Mouse (Mus musculus) megakaryocyte-erythroid progenitor cell, adult 5 weeks (primary cell): ENCODE measurements around the gene Lmod3. TPM values are rescaled to one million over a fixed set of nuclear protein-coding genes. Genes with fewer than 3 reads are reported as not detected.

Source experiments
- polyA plus RNA-seq: library from polyadenylated mRNA; stranded (reverse); fragments of >175 nt; gene quantifications from 2 replicates; pipeline ENCODE4 v1.2.3, GENCODE M21; 2012

The Lmod3 gene
- polyA plus RNA-seq = not detected in 2 replicates

DNA sequence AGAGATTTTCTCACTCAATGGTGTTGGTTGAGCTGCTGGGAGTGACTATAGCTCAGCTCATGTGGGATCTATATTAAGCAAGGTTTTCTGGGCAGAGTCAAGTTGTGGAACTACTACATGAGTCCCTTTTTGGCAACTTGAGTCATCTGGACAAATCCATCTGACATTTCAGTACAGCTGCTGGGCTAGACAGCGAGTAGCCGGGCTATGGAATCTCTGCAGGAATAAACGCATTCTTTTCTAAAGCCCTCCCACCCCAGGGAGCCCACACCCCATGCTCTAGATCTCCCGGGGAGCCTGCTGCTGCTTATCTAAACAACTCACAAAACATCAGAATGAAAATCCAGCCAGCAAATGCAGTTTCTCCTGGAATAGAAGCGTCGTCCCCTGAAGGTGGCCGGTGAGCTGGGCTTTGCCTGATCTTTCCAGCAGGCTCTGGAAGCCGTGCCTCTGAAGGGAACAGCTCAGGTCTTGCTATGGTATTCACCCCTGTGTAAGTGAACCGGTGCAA lies at the start of gene Lmod3:
Gene Lmod3 (minus strand): TSS at position 49 of the 511 bp plus-strand sequence.

DNA sequence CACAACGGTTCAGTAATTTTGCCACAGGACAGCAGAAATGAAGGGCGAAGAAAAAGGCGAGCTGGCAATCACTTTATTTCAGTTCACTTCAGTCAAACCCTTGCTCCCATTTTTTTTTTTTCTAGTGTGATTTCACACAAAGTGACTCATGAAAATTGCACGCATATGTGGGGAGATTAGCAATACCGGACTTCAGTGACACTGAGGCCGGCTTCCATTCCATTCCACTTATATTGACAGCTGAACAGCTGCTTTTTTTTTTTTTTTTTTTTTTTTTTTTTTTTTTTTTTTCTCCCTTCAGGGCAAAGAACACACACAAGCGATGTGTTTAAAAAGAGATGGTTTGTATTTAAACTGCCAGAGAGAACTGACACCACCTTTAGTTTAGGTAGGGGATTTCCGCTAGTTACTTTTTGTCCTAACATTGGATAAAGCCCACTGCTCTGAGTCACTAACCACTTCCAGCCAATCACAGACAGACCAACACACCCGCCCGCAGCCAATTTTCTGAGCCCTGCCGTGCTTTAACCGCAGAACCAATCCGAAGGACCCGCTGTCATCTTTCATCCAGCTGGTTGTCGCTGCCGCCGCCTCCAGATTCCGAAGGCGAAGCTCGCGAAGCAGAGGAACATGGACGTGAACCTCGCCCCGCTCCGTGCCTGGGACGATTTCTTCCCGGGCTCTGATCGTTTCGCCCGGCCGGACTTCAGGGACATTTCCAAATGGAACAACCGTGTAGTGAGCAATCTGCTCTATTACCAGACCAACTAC lies 42.2 kb downstream of the Lmod3 start, which contains the start of gene Arl6ip5:
Gene Arl6ip5 (plus strand): TSS at position 499 of the 771 bp plus-strand sequence.

GRCm38 (mm10) chr6:97205439-97205885 lies 47.1 kb downstream of the Lmod3 start, which contains the start of gene Uba3:
Gene Uba3 (minus strand): TSS chr6:97205647.

Other genes with a start within 250 kb of the Lmod3 start
- not detected in 2 replicates for gene Fam19a4, start 192.3 kb downstream of the Lmod3 start, polyA plus RNA-seq
- 0.20 and 0.32 TPM in 2 replicates for gene Eogt, start 103.6 kb downstream of the Lmod3 start, polyA plus RNA-seq
- 6.6 and 8.3 TPM in 2 replicates for gene Tmf1, start 73.6 kb downstream of the Lmod3 start, polyA plus RNA-seq
- 6.6 and 8.6 TPM in 2 replicates for gene Uba3, start 47.1 kb downstream of the Lmod3 start, polyA plus RNA-seq
- gene Arl6ip5, start 42.1 kb downstream of the Lmod3 start, polyA plus RNA-seq = 21.9 and 23.9 TPM in 2 replicates